Mouse (Mus musculus) MEL-GATA-1-ER (cell line): Measurements from ENCODE around the gene Glod5.

ENCODE experiments used
- DNase-seq: peaks from one replicate; pipeline ENCODE4 v3.0.0-alpha.2; 2012; ENCODE audit warnings: low read depth; ENCODE audit errors: extremely low read depth

Gene Glod5

GRCm38 (mm10) chrX:7968226-7968625 lies 50.1 kb downstream of the Glod5 start:
- peak; percentile 80 for DNase-seq

DNA sequence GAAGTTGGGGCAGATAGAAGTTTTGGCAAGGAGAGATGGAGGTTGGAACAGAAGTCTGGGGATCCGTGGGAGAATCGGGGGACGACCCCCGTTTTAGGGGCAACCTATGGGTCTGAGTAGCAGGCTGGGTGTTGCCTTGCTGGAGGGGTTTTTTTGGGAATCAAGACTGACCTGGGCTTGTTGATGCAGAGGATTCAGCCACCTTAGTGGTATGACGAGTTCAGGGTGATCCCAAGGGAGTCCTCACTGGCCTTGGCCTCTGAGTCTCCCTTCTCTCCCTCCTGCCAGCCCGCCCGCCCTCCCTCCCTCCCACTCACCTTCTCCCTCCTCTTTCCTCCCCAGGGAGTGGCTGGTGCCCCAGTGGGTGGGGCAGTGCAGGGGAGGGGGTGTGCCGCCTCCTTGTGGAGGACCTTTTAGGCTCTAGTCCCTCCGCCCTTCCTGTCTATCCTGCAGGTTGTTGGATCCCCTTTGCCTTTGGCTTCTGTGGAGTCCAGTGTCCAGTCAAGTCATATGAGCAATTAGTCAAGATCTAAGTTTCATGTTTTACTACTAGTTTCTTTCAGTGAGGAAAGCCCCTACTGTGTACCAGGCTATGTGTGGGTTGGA lies 50.6 kb downstream of the Glod5 start:
- peak; percentile 90 for DNase-seq

DNA sequence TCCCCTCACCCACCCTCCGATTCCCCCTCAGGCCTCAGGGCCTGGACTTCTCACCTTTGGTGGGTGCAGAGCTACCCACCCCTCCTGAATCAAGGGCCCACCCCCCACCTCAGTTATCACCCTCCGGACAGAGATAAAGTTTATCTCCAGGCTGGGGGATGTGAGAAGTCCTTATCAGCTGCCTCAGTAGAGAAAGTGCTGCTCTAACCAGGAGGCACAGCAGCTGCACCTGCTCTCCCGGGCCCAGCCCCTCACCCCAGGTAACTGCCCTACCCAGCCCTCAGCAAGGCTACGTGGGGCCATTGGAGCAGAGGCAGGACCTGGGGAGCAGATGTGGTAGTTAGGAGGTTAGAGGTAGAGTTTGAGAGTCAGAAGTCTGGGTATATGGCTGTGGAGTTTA lies 52.1 kb downstream of the Glod5 start:
- DNase-seq = no peak

GRCm38 (mm10) chrX:7963829-7964626 lies 54.3 kb downstream of the Glod5 start:
- DNase-seq = peak; percentile 90

DNA sequence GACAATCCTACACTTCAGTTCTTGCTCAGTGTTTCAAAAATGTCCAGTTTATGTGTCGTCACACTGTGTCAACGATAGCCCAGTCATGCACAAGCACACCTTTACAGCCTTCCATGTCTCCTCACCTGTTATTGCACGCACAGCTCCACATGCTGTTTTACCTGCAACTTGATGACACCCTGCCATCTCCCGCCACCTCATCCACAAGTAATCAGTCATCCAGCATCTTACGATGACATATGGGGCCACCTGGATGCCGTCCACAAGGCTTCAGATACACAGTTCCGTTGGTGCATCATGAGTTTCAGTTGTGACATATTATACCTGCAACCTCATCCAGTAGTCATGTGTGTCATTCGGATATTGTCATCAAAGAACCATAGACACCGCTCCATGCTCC lies 59.4 kb downstream of the Glod5 start:
- no peak for DNase-seq
